Mouse (Mus musculus): ENCODE results near the gene Brd4. TPM values are rescaled to one million over a fixed set of nuclear protein-coding genes. Genes with fewer than 3 reads are reported as not detected.

Brd4 gene
- total and polyA plus RNA-seq, 3 experiments = 12.3 to 91.4 TPM; not detected in 1

DNA sequence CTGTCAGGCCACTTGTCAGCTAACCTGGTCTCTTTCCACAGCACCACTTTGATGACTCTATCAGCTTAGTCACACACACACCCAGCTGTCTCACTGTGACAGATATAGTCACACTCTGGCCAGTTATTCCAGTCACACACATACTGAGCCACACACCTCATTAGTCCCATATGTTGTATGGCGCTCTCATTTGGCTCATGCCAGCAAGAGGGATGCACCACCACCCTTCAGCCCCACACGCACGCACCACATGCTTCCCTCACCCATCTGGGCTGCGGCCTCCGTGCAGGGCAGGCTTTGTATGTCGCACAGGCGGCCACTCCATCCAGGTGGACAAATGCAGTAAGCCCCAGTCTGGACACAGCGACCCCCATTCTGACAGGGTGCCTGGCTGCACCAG, 137.8 kb downstream of the Brd4 start:
- Histone ChIP-seq H3K36me3 (ENCODE audit: control insufficient read depth in 1 of 2, insufficient read depth in 2 of 2, low read length in 2 of 2) (peaks cover 0 to 3% of the 10 kb centered on the region in 2 experiments; a peak in 1 of 4 replicates), H3K9ac (ENCODE audit: control insufficient read depth, low read depth, low read length, poor library complexity, severe bottlenecking) (no peak overlapping the region), H3K79me2 (ENCODE audit: control insufficient read depth, insufficient read depth, low read length, poor library complexity) (no peaks in the 10 kb centered on the region), H3K4me1 (ENCODE audit: control insufficient read depth in 1 of 2, insufficient read depth in 2 of 2, low read length in 2 of 2) (peaks cover 3 to 6% of the 10 kb centered on the region in 2 experiments; a peak in 3 of 4 replicates), H3K4me3 (ENCODE audit: control insufficient read depth in 1 of 2, insufficient read depth in 1 of 2, low read depth in 2 of 2, low read length in 2 of 2) (no peak overlapping the region), H3K9me3 (replicated peaks; ENCODE audit: insufficient read depth, low read length) (no peaks in the 10 kb centered on the region), H3K27me3 (ENCODE audit: control insufficient read depth in 1 of 2, insufficient read depth in 2 of 2, low read length in 2 of 2) (peaks cover 1 to 2% of the 10 kb centered on the region in 2 experiments; a peak in 2 of 4 replicates), H3K27ac (ENCODE audit: control insufficient read depth, low read depth, low read length) (no peak overlapping the region)
- TF ChIP-seq MXI1 (IDR thresholded peaks at IDR 0.05; ENCODE audit: low read depth, low read length) (no peak), SIN3A (IDR thresholded peaks at IDR 0.05; ENCODE audit: low read length) (no peak), MYB (IDR thresholded peaks at IDR 0.05; ENCODE audit: low read depth, low read length) (no peak), ZNF384 (IDR thresholded peaks at IDR 0.05; ENCODE audit: low read depth, low read length) (no peak), BHLHE40 (IDR thresholded peaks at IDR 0.05; ENCODE audit: borderline replicate concordance, low read depth, low read length) (no peak), ETS1 (IDR thresholded peaks at IDR 0.05; ENCODE audit: low read depth, low read length) (no peak), NRF1 (IDR thresholded peaks at IDR 0.05; ENCODE audit: insufficient read depth, low read depth, low read length, poor library complexity, severe bottlenecking) (no peak), USF2 (IDR thresholded peaks at IDR 0.05; ENCODE audit: borderline replicate concordance in 1 of 2, insufficient read depth in 1 of 2, low read depth in 1 of 2, low read length in 2 of 2) (no peak), EP300 (IDR thresholded peaks at IDR 0.05; ENCODE audit: low read depth in 1 of 2, low read length in 2 of 2) (no peak), POLR2A (IDR thresholded peaks at IDR 0.05; ENCODE audit: control insufficient read depth in 1 of 2, insufficient read depth in 1 of 2, low read depth in 1 of 2, low read length in 2 of 2, poor library complexity in 1 of 2) (no peak), SMC3 (IDR thresholded peaks at IDR 0.05; ENCODE audit: low read depth, low read length) (no peak), TAL1 (IDR thresholded peaks at IDR 0.05; ENCODE audit: low read length) (no peak), UBTF (IDR thresholded peaks at IDR 0.05; ENCODE audit: borderline replicate concordance, insufficient read depth, low read depth, low read length) (no peak)
- no peak for DNase-seq (ENCODE audit: low read depth, low spot score)

Other genes with a start within 250 kb of the Brd4 start
- gene Rrp1b, start 248.6 kb downstream of the Brd4 start, total RNA-seq (2012; rRNA removed) = 60.2 and 84.1 TPM in 2 replicates
- gene Rrp1b, start 248.6 kb downstream of the Brd4 start, polyA plus RNA-seq (2012; ENCODE audit: insufficient read depth in 1 of 2, insufficient read length in 2 of 2, low read depth in 1 of 2, low replicate concordance in 2 of 2, missing spikeins in 1 of 2) = 10 to 100 TPM in 1 of 2 experiments, not detected in 1; 78.6 TPM
- gene Hsf2bp, start 248.4 kb downstream of the Brd4 start, total RNA-seq (2012; rRNA removed) = 0.04 TPM in 1 of 2 replicates, not detected in the other
- under 1 TPM in 1 of 2 experiments, not detected in 1; 0.15 TPM for gene Hsf2bp, start 248.4 kb downstream of the Brd4 start, polyA plus RNA-seq (2012; ENCODE audit: insufficient read depth in 1 of 2, insufficient read length in 2 of 2, low read depth in 1 of 2, low replicate concordance in 2 of 2, missing spikeins in 1 of 2)
- 0.07 and 0.08 TPM in 2 replicates for gene Notch3, start 117.9 kb downstream of the Brd4 start, total RNA-seq (2012; rRNA removed)
- under 1 TPM in 1 of 2 experiments, not detected in 1; 0.50 TPM for gene Notch3, start 117.9 kb downstream of the Brd4 start, polyA plus RNA-seq (2012; ENCODE audit: insufficient read depth in 1 of 2, insufficient read length in 2 of 2, low read depth in 1 of 2, low replicate concordance in 2 of 2, missing spikeins in 1 of 2)
- 0.07 and 0.08 TPM in 2 replicates for gene Ephx3, start 95.2 kb downstream of the Brd4 start, total RNA-seq (2012; rRNA removed)
- gene Ephx3, start 95.2 kb downstream of the Brd4 start, polyA plus RNA-seq (2012; ENCODE audit: insufficient read depth in 1 of 2, insufficient read length in 2 of 2, low read depth in 1 of 2, low replicate concordance in 2 of 2, missing spikeins in 1 of 2) = not detected
- gene Akap8, start 36.5 kb upstream of the Brd4 start, total RNA-seq (2012; rRNA removed) = 80.3 and 101 TPM in 2 replicates
- 100 to 1,000 TPM in 1 of 2 experiments, 10 to 100 TPM in 1; 77.9 to 127 TPM for gene Akap8, start 36.5 kb upstream of the Brd4 start, polyA plus RNA-seq (2012; ENCODE audit: insufficient read depth in 1 of 2, insufficient read length in 2 of 2, low read depth in 1 of 2, low replicate concordance in 2 of 2, missing spikeins in 1 of 2)
- 34.1 and 40.0 TPM in 2 replicates for gene Akap8l, start 65.9 kb upstream of the Brd4 start, total RNA-seq (2012; rRNA removed)
- 10 to 100 TPM in 1 of 2 experiments, not detected in 1; 63.8 TPM for gene Akap8l, start 65.9 kb upstream of the Brd4 start, polyA plus RNA-seq (2012; ENCODE audit: insufficient read depth in 1 of 2, insufficient read length in 2 of 2, low read depth in 1 of 2, low replicate concordance in 2 of 2, missing spikeins in 1 of 2)
- 4.4 and 5.6 TPM in 2 replicates for gene Wiz, start 104.7 kb upstream of the Brd4 start, total RNA-seq (2012; rRNA removed)
- gene Wiz, start 104.7 kb upstream of the Brd4 start, polyA plus RNA-seq (2012; ENCODE audit: insufficient read depth in 1 of 2, insufficient read length in 2 of 2, low read depth in 1 of 2, low replicate concordance in 2 of 2, missing spikeins in 1 of 2) = 10 to 100 TPM in 1 of 2 experiments, not detected in 1; 44.1 TPM
- gene Rasal3, start 118.9 kb upstream of the Brd4 start, total RNA-seq (2012; rRNA removed) = 0.04 TPM in 1 of 2 replicates, not detected in the other
- under 1 TPM in 1 of 2 experiments, not detected in 1; 0.04 TPM for gene Rasal3, start 118.9 kb upstream of the Brd4 start, polyA plus RNA-seq (2012; ENCODE audit: insufficient read depth in 1 of 2, insufficient read length in 2 of 2, low read depth in 1 of 2, low replicate concordance in 2 of 2, missing spikeins in 1 of 2)
- 1.8 and 2.5 TPM in 2 replicates for gene Pglyrp2, start 139.4 kb upstream of the Brd4 start, total RNA-seq (2012; rRNA removed)
- 1 to 10 TPM in 1 of 2 experiments, not detected in 1; 3.5 TPM for gene Pglyrp2, start 139.4 kb upstream of the Brd4 start, polyA plus RNA-seq (2012; ENCODE audit: insufficient read depth in 1 of 2, insufficient read length in 2 of 2, low read depth in 1 of 2, low replicate concordance in 2 of 2, missing spikeins in 1 of 2)
- gene Cyp4f39, start 168.0 kb upstream of the Brd4 start, total RNA-seq (2012; rRNA removed) = not detected in 2 replicates
- not detected for gene Cyp4f39, start 168.0 kb upstream of the Brd4 start, polyA plus RNA-seq (2012; ENCODE audit: insufficient read depth in 1 of 2, insufficient read length in 2 of 2, low read depth in 1 of 2, low replicate concordance in 2 of 2, missing spikeins in 1 of 2)
- 0.42 and 0.52 TPM in 2 replicates for gene Cyp4f17, start 221.3 kb upstream of the Brd4 start, total RNA-seq (2012; rRNA removed)
- gene Cyp4f17, start 221.3 kb upstream of the Brd4 start, polyA plus RNA-seq (2012; ENCODE audit: insufficient read depth in 1 of 2, insufficient read length in 2 of 2, low read depth in 1 of 2, low replicate concordance in 2 of 2, missing spikeins in 1 of 2) = 1 to 10 TPM in 1 of 2 experiments, not detected in 1; 1.8 TPM

Measured in MEL (cell line).